In genomic region chr10:41825996-41826395, GRCm38 (mm10) we compare ENCODE assay signal across 28 mouse cellular contexts.
"Had no signal": no experiment of that assay in that cellular context is flagged by ENCODE, and none has a peak within 500 bp of the region (broad histone marks: within the 10 kb centered on the region; RNA-seq: fewer than 3 reads in every experiment).

No protein-coding gene starts in this region.

- H3K36me3 ChIP-seq: limb, embryonic 10.5 days; limb, embryonic 12.5 days; limb, embryonic 13.5 days; limb, embryonic 15.5 days; liver, embryonic 12.5 days; liver, embryonic 13.5 days; liver, embryonic 15.5 days; lung, embryonic 15.5 days; midbrain, embryonic 10.5 days; midbrain, embryonic 12.5 days; midbrain, embryonic 13.5 days; midbrain, embryonic 15.5 days; neural tube, embryonic 12.5 days had no signal

- DNase-seq: left cerebral cortex, postnatal 4 days; liver; liver, embryonic 13.5 days; liver, postnatal 0 days; lung, adult 18-20 months; lung, adult 2 months; lung, embryonic 14.5 days; lung, postnatal 10 days; lung, postnatal 14 days; lung, postnatal 36 days; lung, postnatal 4 days; midbrain, embryonic 14.5 days had no signal

- H3K27ac ChIP-seq: limb, embryonic 10.5 days; limb, embryonic 12.5 days; limb, embryonic 13.5 days; limb, embryonic 15.5 days; liver, embryonic 12.5 days; liver, embryonic 13.5 days; liver, embryonic 14.5 days; liver, embryonic 15.5 days; lung, embryonic 15.5 days; macrophage; midbrain, embryonic 10.5 days; midbrain, embryonic 12.5 days; midbrain, embryonic 13.5 days; midbrain, embryonic 15.5 days; neural tube, embryonic 12.5 days had no signal

- H3K4me3 ChIP-seq: limb, embryonic 10.5 days; limb, embryonic 12.5 days; limb, embryonic 13.5 days; limb, embryonic 15.5 days; liver, embryonic 12.5 days; liver, embryonic 13.5 days; liver, embryonic 15.5 days; lung, embryonic 15.5 days; megakaryocyte, embryonic 14.5 days; midbrain, embryonic 10.5 days; midbrain, embryonic 12.5 days; midbrain, embryonic 13.5 days; midbrain, embryonic 15.5 days; myocyte; neural tube, embryonic 12.5 days had no signal

- H3K27me3 ChIP-seq: limb, embryonic 12.5 days; limb, embryonic 13.5 days; limb, embryonic 15.5 days; liver, embryonic 12.5 days; liver, embryonic 13.5 days; liver, embryonic 15.5 days; lung, embryonic 15.5 days; megakaryocyte, embryonic 14.5 days; midbrain, embryonic 12.5 days; midbrain, embryonic 13.5 days; midbrain, embryonic 15.5 days; neural tube, embryonic 12.5 days had no signal

- H3K9me3 ChIP-seq: limb, embryonic 10.5 days; limb, embryonic 12.5 days; limb, embryonic 13.5 days; limb, embryonic 15.5 days; liver, embryonic 12.5 days; liver, embryonic 13.5 days; liver, embryonic 15.5 days; lung, embryonic 15.5 days; megakaryocyte, embryonic 14.5 days; midbrain, embryonic 10.5 days; midbrain, embryonic 12.5 days; midbrain, embryonic 13.5 days; midbrain, embryonic 15.5 days; neural tube, embryonic 12.5 days had no signal

- H3K4me1 ChIP-seq: limb, embryonic 10.5 days; limb, embryonic 12.5 days; limb, embryonic 13.5 days; lung, embryonic 15.5 days; midbrain, embryonic 10.5 days; midbrain, embryonic 12.5 days; midbrain, embryonic 13.5 days; neural tube, embryonic 12.5 days had no signal
